Mouse (Mus musculus): ENCODE measurements around the gene Dtnbp1. TPM values are rescaled to one million over a fixed set of nuclear protein-coding genes. Genes with fewer than 3 reads are reported as not detected.

The Dtnbp1 gene
- polyA plus RNA-seq, 1 experiment: 28.3 TPM

- Histone ChIP-seq H3K27ac (ENCODE audit: insufficient read depth, low read length) (no peak overlapping the region), H3K4me3 (ENCODE audit: extremely low read depth, insufficient read depth, insufficient read length) (no peak overlapping the region), H3K36me3 (ENCODE audit: control insufficient read depth, insufficient read depth, low read length) (peaks cover 32% of the 10 kb centered on the region), H3K27me3 (ENCODE audit: control insufficient read depth, insufficient read depth, low read length) (no peaks in the 10 kb centered on the region), H3K4me1 (ENCODE audit: control insufficient read depth, insufficient read depth, insufficient read length) (no peaks in the 10 kb centered on the region)
- DNase-seq (ENCODE audit: low read depth in 1 of 2, low spot score in 2 of 2): no peak
- TF ChIP-seq POLR2A (IDR thresholded peaks at IDR 0.05; ENCODE audit: low read depth, low read length): no peak
- TF ChIP-seq CTCF (IDR thresholded peaks at IDR 0.05; ENCODE audit: extremely low read depth, insufficient read depth, insufficient read length, insufficient replicate concordance): no peak
- WGBS: 91% methylated on average over 3 of the region's 3 CpGs
These were observed 77.9 kb downstream of the Dtnbp1 start for GRCm38 (mm10) chr13:44924042-44924441.

GRCm38 (mm10) chr13:44921721-44922120 lies 80.2 kb downstream of the Dtnbp1 start:
- H3K27ac ChIP-seq (ENCODE audit: insufficient read depth, low read length): no peak overlapping the region
- H3K27me3 ChIP-seq (ENCODE audit: control insufficient read depth, insufficient read depth, low read length): no peaks in the 10 kb centered on the region
- H3K4me3 ChIP-seq (ENCODE audit: extremely low read depth, insufficient read depth, insufficient read length): no peak overlapping the region
- no peaks in the 10 kb centered on the region for H3K4me1 ChIP-seq (ENCODE audit: control insufficient read depth, insufficient read depth, insufficient read length)
- TF ChIP-seq POLR2A (IDR thresholded peaks at IDR 0.05; ENCODE audit: low read depth, low read length) (no peak), CTCF (IDR thresholded peaks at IDR 0.05; ENCODE audit: extremely low read depth, insufficient read depth, insufficient read length, insufficient replicate concordance) (no peak)
- peaks cover 47% of the 10 kb centered on the region for H3K36me3 ChIP-seq (ENCODE audit: control insufficient read depth, insufficient read depth, low read length)
- DNase-seq (ENCODE audit: low read depth in 1 of 2, low spot score in 2 of 2): no peak
- WGBS: 96% methylated on average over 5 of the region's 5 CpGs

- no peak for DNase-seq (ENCODE audit: low read depth in 1 of 2, low spot score in 2 of 2)
- TF ChIP-seq POLR2A (IDR thresholded peaks at IDR 0.05; ENCODE audit: low read depth, low read length) (no peak), CTCF (IDR thresholded peaks at IDR 0.05; ENCODE audit: extremely low read depth, insufficient read depth, insufficient read length, insufficient replicate concordance) (no peak)
- Histone ChIP-seq H3K4me1 (ENCODE audit: control insufficient read depth, insufficient read depth, insufficient read length) (no peaks in the 10 kb centered on the region), H3K36me3 (ENCODE audit: control insufficient read depth, insufficient read depth, low read length) (peaks cover 48% of the 10 kb centered on the region), H3K27ac (ENCODE audit: insufficient read depth, low read length) (no peak overlapping the region), H3K27me3 (ENCODE audit: control insufficient read depth, insufficient read depth, low read length) (no peaks in the 10 kb centered on the region), H3K4me3 (ENCODE audit: extremely low read depth, insufficient read depth, insufficient read length) (no peak overlapping the region)
- WGBS: 92% methylated on average over 10 of the region's 10 CpGs
These were observed 80.9 kb downstream of the Dtnbp1 start for GRCm38 (mm10) chr13:44921095-44921494.

GRCm38 (mm10) chr13:44918269-44918668 lies 83.7 kb downstream of the Dtnbp1 start:
- DNase-seq (ENCODE audit: low read depth in 1 of 2, low spot score in 2 of 2): no peak
- WGBS: over 99% methylated on average over 2 of the region's 2 CpGs
- no peak overlapping the region for H3K27ac ChIP-seq (ENCODE audit: insufficient read depth, low read length)
- H3K27me3 ChIP-seq (ENCODE audit: control insufficient read depth, insufficient read depth, low read length): no peaks in the 10 kb centered on the region
- no peaks in the 10 kb centered on the region for H3K4me1 ChIP-seq (ENCODE audit: control insufficient read depth, insufficient read depth, insufficient read length)
- TF ChIP-seq POLR2A (IDR thresholded peaks at IDR 0.05; ENCODE audit: low read depth, low read length) (no peak), CTCF (IDR thresholded peaks at IDR 0.05; ENCODE audit: extremely low read depth, insufficient read depth, insufficient read length, insufficient replicate concordance) (no peak)
- H3K4me3 ChIP-seq (ENCODE audit: extremely low read depth, insufficient read depth, insufficient read length): no peak overlapping the region
- peaks cover 50% of the 10 kb centered on the region for H3K36me3 ChIP-seq (ENCODE audit: control insufficient read depth, insufficient read depth, low read length)

- WGBS: 95% methylated on average over 4 of the region's 4 CpGs
- no peak for DNase-seq (ENCODE audit: low read depth in 1 of 2, low spot score in 2 of 2)
- H3K4me3 ChIP-seq (ENCODE audit: extremely low read depth, insufficient read depth, insufficient read length): no peak overlapping the region
- no peaks in the 10 kb centered on the region for H3K4me1 ChIP-seq (ENCODE audit: control insufficient read depth, insufficient read depth, insufficient read length)
- TF ChIP-seq POLR2A (IDR thresholded peaks at IDR 0.05; ENCODE audit: low read depth, low read length): no peak
- TF ChIP-seq CTCF (IDR thresholded peaks at IDR 0.05; ENCODE audit: extremely low read depth, insufficient read depth, insufficient read length, insufficient replicate concordance): no peak
- no peak overlapping the region for H3K27ac ChIP-seq (ENCODE audit: insufficient read depth, low read length)
- peaks cover 50% of the 10 kb centered on the region for H3K36me3 ChIP-seq (ENCODE audit: control insufficient read depth, insufficient read depth, low read length)
- no peaks in the 10 kb centered on the region for H3K27me3 ChIP-seq (ENCODE audit: control insufficient read depth, insufficient read depth, low read length)
These were observed 84.7 kb downstream of the Dtnbp1 start for GRCm38 (mm10) chr13:44917202-44917601.

- Histone ChIP-seq H3K27me3 (ENCODE audit: control insufficient read depth, insufficient read depth, low read length) (no peaks in the 10 kb centered on the region), H3K4me3 (ENCODE audit: extremely low read depth, insufficient read depth, insufficient read length) (no peak overlapping the region), H3K27ac (ENCODE audit: insufficient read depth, low read length) (no peak overlapping the region), H3K36me3 (ENCODE audit: control insufficient read depth, insufficient read depth, low read length) (peaks cover 47% of the 10 kb centered on the region), H3K4me1 (ENCODE audit: control insufficient read depth, insufficient read depth, insufficient read length) (no peaks in the 10 kb centered on the region)
- no peak for DNase-seq (ENCODE audit: low read depth in 1 of 2, low spot score in 2 of 2)
- WGBS: 61% methylated on average over 4 of the region's 4 CpGs
- no peak for TF ChIP-seq POLR2A (IDR thresholded peaks at IDR 0.05; ENCODE audit: low read depth, low read length)
- no peak for TF ChIP-seq CTCF (IDR thresholded peaks at IDR 0.05; ENCODE audit: extremely low read depth, insufficient read depth, insufficient read length, insufficient replicate concordance)
These were observed 86.0 kb downstream of the Dtnbp1 start for GRCm38 (mm10) chr13:44915945-44916344.

GRCm38 (mm10) chr13:44915382-44915781 lies 86.6 kb downstream of the Dtnbp1 start:
- Histone ChIP-seq H3K4me1 (ENCODE audit: control insufficient read depth, insufficient read depth, insufficient read length) (no peaks in the 10 kb centered on the region), H3K4me3 (ENCODE audit: extremely low read depth, insufficient read depth, insufficient read length) (no peak overlapping the region), H3K36me3 (ENCODE audit: control insufficient read depth, insufficient read depth, low read length) (peaks cover 52% of the 10 kb centered on the region), H3K27me3 (ENCODE audit: control insufficient read depth, insufficient read depth, low read length) (no peaks in the 10 kb centered on the region), H3K27ac (ENCODE audit: insufficient read depth, low read length) (no peak overlapping the region)
- no peak for TF ChIP-seq POLR2A (IDR thresholded peaks at IDR 0.05; ENCODE audit: low read depth, low read length)
- no peak for TF ChIP-seq CTCF (IDR thresholded peaks at IDR 0.05; ENCODE audit: extremely low read depth, insufficient read depth, insufficient read length, insufficient replicate concordance)
- WGBS: 80% methylated on average over 5 of the region's 5 CpGs
- no peak for DNase-seq (ENCODE audit: low read depth in 1 of 2, low spot score in 2 of 2)

Data from spleen, adult 2 months (tissue).